Mouse (Mus musculus): ENCODE data around the gene Trim63.

GRCm38 (mm10) chr4:134310106-134310505 lies 4.8 kb upstream of the Trim63 start:
- no peak for TF ChIP-seq CTCF (IDR thresholded peaks at IDR 0.05; ENCODE audit: borderline replicate concordance, extremely low read depth, insufficient read depth, insufficient read length)
- no peak for TF ChIP-seq POLR2A (IDR thresholded peaks at IDR 0.05; ENCODE audit: borderline replicate concordance, extremely low read depth, insufficient read depth, insufficient read length, poor library complexity, severe bottlenecking)
